Mouse (Mus musculus) thymus, adult 18-20 months (tissue): ENCODE results near the gene Apoc4.
A peak's percentile ranks its signal among the peaks of the same experiment; 100 is the strongest.
"Not testable (repeated sequence)": the region's sequence is repeated elsewhere in the genome, so short reads cannot be mapped to it uniquely, and the experiment has no call there.

Source experiments
- DNase-seq, 2 experiments: peaks; one replicate each; pipeline ENCODE4 v3.0.0; 2022; ENCODE audit warnings: mixed read lengths in 2 of 2

Gene Apoc4

DNA sequence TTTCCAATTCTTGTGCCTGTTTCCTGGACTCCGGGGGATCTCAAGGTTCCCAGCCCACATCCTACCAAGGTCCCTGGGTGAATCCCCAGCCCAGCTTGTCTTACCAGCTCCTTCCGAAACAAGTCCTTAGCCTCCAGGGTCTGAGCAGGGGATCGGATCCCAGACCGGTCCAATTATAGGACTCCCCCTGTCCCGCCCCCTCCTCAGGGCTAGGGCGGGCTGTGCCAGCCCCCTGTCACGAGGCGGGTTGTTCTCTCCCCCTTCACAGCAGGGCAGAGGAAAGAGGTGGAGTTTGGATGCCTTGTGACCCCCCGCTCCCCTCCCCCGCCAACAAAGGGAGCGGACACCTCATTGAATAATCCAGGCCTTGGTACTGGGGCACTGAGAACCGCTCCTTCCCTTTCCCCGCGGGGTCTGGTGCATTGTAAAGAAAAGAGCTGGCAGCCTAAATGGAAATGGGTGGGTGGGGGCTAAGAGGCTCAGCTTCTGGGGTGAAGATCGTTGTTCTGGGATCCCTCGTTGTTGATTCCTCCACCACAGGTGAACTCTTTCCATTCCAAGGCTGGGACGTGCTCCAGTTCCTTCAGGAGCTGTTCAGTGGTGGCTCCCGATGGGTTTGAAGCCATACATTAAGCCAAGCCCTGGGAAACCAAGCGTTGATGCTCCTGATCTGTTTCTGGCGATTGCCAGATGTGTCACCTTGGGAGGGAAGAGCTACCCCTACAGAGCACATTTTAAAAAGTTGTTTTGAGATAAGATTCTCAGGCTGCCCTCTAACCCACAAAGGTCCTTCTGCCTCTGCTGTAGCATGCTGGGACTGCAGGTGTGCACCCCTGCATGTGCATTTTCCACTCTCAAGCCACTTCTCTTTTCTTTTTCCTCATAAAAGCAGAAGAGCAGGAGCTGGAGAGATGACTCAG, 17.9 kb upstream of the Apoc4 start, which contains the start of gene Apoe:
Gene Apoe, minus strand, starts transcription at position 282 of the 920 bp plus-strand sequence.
- peak; percentile 22 to 37 for DNase-seq

DNA sequence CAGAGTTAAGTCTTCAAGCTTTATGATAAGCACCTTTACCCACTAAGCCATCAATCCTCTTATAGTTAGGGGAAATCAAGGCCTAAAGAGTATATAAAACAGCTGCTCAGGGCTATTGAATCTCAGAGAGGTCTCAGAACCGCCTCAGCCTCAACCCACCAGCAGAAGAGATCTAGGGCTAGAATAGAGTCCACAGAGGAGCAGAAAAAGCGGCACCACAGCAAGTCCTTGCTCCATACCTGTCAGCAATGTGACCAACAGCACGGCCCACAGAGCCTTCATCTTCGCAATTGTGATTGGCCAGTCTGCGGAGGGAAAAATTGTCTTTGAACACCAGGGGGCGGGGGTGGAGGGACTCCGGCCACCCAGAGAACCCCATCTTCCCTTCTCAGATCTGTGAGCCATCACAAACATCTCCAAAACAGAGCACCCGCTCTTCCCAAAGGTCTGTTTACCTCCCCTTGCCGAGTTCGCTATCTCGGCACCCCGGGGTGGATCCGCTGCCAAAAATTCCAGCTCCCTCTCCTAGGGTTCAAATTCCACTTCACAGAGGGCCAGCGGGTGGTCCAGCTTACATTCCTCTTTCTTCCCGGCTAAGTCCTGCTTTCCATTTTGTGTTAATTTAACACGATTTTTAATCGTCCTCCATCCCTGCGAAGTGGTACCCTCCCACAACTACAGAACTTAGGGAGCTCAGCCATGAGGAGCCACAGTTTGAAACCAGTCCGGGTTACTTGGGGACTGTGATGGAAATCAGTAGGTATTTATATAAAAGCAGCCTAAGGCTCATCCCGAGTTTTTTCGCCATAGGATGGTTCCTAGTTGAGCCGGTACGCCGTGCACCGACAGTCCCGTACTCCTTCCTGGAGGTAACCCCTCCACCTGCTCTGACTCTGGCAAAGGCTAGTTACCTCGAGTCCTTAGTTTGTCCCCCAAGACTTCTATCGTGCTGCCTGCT, 16.9 kb upstream of the Apoc4 start:
- no peak for DNase-seq

DNA sequence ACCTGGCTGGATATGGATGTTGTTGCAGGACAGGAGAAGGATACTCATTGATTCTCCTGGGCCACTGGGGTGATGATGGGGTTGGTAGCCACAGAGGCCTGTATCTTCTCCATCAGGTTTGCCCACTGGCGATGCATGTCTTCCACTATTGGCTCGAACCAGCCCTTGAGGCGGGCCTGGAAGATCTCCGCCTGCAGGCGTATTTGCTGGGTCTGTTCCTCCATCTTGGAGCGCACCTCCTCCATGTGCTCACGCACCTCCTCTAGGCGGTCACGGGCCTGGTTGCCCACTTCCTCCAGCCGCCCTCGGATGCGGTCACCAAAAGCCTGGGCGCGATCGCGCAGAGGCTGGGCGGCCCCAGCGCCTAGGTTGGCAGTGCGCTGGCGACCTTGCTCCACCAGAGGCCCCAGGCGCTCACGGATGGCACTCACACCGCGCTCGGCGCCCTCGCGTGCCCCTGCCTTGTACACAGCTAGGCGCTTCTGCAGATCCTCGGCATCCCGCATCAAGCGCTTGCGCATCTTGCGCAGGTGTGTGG, 15.1 kb upstream of the Apoc4 start:
- no peak for DNase-seq

DNA sequence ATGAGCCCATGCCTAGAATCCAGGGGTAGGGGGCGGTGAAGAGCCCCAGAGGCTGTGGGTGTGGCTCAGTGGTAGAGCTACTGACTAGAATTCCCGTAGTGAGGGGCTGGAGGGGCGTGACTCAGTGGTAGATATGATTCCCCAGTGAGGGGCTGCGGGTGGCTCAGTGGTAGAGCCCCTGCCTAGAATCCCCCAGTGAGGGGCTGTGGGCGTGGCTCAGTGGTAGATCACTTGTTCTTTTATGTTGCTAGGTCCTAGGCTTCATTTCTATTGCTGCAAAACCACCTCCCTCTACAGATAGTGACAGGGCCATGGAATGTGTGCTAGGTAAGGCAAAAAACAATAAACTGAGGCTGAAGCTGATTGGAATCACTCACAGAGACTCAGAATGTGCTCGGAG, 14.6 kb upstream of the Apoc4 start:
- no peak for DNase-seq

DNA sequence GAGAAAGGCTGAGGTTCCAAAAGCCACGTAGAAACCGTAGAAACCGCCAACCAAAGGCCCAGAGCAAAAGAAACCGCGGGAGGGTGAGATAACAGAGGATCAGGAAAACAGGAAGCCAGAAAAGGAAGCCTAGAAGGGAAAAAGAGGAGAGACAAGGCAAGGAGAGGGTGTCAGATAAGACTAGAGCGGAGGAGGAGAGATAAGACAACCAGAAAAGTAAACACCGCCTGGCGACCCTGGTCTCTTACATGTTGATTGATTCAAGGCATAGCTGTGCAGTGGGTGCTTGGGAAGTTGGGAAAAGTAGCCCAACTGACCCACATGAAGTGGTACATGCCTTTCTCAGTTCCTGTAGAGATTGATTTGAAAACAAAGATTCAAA, 13.9 kb upstream of the Apoc4 start:
- no peak for DNase-seq

DNA sequence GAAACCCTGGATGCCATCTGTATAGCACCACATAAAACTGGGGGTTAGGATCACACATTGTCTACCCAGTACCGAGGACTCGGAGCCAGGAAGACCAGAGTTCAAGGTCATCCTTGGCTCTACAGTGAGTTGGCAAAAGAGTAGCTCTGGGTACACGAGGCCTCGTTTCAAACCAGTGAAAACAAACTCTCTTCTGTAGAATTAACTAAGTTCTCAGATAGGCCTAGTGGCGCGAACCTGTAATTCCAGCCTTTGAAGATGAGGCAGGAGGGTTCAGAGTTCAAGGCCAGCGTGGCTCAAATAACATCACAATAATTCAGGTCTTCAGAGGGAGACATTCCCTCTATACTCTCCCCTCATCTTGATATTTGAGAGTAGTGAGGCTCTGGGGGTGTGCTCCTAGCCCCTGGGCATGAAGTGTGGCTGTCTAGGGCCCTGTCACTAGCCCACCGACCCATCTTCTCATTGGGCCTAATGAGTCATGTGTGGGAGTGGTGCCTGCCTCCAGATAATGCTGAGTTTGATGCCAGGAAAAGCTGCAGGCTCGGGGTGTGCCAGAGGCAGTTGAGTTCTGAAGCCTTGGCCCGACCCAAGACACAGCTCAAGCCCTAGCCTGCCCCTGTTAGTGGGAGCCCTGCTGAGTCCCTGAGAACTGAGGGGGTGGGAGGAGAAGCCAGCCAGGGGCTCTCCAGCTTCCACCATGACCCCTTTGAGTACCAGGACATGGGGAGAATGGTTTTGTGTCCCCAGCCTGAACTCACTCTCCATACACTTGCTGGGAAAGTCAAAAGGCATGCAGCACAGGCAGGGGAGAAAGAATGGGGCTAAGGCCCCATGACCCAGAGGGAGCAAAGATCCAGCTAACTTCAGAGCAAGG, 13.3 kb upstream of the Apoc4 start:
- DNase-seq: no peak

DNA sequence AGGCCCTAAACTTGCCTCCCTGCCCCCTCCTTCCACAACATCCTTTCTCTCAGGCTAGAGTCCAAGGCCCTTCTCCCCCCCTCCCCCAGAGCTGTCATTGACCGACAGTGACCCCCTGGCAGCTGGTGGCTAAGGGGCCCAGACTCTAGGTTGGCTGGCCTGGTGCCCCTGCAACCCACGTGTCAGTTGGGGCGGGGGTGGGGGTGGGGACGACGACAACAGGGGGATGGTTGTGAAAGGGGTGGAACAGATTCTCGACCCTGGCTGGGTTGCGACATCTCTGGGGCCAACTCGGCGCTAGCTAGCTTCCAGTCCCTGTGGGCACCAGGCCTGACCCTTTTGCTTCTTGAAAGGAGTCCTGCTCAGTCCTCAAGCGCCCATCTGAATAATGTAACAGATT, 12.1 kb upstream of the Apoc4 start:
- no peak for DNase-seq

DNA sequence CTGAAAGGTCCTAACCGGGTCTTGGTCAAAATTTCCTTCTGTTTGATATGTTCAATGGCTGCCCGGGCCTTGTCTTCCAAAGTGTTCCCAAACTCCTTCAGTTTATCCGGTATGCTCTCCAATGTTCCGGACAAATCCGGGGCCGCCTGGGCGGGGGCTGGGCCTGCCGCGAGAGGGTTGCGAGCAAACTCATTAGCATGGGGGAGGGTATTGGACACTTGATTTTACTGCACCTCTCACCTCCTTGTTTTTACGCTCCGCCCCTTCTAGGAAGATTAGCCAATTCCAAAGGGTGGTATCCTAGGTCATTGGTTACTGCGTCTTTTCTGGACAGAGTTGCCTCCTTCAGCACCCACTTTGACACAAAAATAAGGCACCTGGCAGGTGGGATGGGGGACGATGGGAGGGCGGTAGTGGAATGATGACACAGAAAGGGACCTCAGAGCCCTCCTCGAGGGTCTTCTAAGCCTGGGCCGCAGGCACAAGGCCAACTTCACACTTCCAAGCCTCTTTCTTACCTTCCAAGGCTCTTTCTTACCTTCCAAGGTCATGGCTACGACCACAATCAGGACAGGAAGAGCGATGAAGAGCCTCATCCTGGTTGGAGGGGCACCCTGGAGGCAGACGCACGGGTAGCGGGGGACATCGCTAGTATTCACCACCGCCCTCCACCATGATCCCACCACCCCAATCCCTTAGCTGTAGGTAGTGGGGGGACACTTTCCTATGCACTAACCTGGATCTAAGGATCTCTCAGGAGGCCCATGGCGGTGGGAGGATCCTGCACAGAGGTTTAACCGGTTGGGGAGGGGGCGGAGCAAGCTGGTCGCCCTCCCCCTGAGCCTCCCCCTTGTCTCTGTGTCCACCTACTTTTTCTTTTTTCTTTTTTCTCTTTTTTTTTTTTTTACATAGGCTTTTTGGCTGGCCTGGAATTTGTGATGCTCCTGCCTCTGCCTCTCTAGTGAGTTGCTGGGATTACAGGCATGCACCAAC, 10.9 kb upstream of the Apoc4 start, which contains the start of gene Apoc1:
Gene Apoc1, minus strand, starts transcription at position 788 of the 993 bp plus-strand sequence.
- DNase-seq: no peak

DNA sequence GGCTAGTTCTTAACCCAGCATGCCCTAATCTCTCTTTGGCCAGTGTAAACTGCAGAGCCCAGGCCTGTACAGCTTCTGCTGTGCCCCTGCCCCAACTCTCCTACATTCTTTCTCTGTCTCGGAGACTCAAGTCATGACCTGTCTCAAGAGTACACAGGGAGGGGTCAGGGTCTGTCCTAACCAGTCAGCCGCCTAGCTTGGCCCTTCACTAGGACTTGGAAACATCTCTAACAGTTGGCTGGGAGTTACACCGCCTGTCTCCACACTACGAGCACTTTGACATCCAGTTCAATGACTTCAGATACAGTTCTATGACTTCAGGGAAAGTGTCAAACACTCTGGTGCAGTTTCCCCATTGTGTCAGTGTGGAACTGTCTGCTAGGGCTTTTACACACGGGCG, 10.2 kb upstream of the Apoc4 start:
- DNase-seq: no peak

DNA sequence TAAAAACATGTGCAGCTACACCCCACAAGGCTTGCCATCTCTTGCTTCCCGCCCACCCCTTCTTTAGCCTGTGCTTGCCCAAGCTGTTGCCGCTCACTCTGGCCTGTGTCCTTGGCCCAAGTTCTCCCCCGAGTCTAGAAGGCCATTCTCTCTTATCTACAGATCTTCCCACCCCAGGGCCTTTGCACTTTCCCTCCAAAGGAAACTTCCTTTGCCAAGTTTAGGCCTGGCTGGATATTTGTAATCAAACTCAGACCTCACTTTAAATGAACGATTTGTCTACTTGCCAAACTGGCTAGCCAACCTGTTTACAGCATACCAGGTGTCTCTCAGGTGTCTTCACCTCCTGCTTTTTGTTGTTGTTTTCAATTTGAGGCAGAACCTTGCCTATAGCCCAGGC, 9.6 kb upstream of the Apoc4 start:
- DNase-seq: no peak

DNA sequence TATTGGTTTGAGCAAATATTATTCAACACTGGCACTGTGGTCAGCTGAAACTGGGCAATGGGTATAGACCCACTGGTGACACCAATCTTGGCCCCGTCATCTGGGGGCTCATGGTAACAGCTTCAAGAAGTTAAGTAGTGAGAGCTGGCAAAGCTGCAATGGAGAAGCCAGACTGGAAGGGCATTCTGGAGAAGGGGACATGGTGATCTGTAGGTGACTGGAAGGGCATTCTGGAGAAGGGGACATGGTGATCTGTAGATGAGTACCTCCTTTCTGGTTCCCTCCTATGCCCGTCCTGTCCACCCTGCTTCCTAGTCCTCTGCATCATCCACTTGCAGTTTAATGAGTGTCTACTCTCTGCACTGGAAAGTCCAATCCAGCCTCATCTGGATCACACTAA, 7.3 kb upstream of the Apoc4 start:
- DNase-seq: no peak

DNA sequence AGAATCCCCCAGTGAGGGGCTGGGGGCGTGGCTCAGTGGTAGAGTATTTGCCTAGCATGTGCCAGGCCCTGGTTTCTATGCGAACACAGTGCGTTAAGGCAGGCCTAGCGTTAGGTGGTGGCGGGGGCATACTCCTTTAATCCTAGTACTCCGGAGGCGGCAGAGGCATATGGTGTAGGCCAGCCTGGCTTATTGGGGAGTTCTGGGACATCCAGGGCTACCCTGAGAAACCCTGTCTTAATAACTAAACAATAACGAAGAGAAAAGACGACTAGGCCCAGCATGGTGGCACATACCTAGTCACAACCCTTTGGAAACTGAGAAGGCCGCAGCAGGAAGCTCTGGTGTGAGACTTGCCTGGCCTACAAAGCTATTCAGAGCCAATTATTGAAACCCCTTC, 6.8 kb upstream of the Apoc4 start:
- DNase-seq: no peak

DNA sequence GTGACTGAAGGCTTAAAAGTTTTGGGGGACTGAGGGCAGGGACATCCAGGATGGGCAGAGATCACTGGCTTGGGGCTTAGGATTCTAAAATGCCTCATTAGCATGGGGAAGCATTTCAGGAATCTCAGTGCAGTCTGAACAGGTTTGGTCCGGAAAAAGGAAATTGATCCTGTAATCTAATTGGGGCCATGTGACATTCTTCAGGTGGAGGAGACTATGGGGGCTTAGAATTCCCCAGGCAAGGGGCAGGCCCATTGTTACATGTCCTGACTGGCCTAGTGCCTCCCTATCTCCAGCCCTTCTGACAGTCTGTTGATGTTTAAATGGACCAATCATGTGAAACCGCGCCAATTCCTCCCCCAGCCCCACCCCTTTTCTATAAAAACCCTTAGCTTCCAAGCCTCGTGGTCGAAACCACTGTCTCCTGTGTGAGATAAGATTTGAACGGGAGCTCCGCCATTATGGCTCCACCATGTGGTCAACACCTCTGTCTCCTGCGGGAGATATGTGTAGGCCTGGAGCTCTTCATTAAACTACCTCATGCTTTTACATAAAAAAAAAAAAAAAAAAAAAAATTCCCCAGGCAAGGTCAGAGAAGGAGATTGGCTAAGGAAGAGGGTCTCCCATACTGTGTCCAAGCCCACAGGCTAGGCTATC, 5.8 kb upstream of the Apoc4 start:
- not testable (repeated sequence) for DNase-seq

DNA sequence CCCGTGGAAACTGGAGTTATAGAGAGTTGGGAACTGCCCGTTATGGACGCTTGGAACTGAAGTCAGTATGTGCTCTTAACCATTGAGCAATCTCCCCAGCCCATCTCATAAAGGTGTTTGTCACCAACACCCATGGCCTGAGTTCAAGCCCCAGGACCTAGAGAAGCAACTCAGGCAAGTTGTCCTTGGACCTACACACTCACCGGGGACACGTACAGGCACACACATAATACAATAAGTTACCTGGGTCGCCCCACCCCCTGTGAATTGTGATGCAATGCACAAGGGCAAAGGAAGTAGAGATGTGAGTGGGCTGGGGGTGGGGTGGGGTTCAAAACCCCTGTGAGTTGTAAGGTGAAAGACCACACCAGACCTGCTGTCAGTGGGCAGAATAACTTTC, 5.2 kb upstream of the Apoc4 start:
- DNase-seq: no peak

DNA sequence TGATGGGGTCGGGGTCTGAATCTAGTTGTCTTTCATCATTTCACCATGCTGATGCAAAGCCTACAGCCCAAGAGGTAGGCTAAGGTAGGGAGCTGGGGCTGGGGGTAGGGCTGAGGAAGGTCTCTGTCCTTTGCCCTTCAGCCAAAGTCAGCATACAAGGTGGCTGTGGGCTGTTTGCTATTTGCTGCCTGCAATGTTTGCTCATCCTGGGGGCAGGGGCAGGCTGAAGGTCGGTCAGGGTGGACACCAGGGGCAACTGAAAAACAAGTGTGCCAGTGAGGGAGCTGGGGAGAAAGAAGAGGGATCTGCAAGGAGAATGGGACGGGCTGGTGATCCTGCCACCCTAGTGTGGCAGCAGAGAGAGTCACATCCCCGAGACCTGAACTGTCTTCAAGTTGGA, 4.1 kb upstream of the Apoc4 start:
- DNase-seq: no peak

DNA sequence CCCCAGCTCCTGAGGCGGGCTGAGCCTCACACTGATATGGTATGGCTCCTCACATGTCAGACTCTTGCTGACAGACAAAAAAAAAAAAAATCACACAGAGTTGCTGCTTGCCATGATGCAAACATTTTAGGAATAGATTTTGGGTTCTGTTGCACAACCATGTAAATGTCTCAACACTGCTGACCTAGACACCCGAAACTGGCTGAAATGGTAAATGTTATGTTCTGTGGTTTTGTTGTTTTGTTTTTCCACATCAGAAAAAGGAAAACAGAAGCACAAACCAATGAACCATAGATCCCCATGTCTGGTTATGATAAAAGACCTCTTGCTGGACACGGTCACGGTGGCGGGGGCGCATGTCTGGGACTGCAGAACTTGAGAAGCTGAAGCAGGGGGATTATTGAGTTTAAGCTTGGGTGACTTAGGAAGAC, 2.5 kb upstream of the Apoc4 start:
- DNase-seq: no peak

DNA sequence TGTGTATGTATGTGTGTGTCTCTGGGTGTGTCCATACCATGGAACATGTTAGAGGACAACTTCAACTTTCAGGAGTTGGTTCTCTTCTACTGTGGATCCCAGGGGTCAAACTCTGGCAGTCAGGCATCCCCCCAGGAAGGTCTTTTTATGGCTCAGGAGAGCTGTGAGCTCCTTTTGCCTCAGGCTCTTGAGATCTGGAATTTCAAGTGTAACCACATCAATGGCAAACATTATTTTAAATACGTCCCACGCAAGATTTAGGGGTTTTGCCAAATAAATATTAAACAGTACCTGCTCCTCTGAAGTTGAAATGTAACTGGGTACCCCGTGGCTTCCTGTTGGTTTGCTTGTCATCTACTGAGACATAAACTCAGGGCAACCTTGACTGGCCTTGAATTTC, 1.7 kb upstream of the Apoc4 start:
- DNase-seq: no peak

DNA sequence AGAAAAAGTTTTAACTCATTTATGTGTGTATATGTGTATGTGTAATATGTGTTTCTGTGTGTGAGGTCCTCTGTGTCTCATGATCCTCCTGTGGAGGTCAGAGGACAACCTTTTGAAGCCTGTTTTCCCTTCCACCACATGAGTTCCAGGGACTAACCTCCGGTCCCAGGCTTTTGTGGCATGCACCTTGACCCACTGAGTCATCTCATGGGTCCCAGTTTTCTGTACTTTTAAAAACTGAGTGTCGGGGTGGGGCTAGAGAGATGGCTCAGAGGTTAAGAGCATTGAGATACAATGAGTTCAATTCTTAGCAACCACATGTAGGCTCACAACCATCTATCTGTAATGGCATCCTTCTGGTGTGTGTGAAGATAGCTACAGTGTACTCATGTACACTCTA, 577 bp downstream of the Apoc4 start:
- DNase-seq: no peak

DNA sequence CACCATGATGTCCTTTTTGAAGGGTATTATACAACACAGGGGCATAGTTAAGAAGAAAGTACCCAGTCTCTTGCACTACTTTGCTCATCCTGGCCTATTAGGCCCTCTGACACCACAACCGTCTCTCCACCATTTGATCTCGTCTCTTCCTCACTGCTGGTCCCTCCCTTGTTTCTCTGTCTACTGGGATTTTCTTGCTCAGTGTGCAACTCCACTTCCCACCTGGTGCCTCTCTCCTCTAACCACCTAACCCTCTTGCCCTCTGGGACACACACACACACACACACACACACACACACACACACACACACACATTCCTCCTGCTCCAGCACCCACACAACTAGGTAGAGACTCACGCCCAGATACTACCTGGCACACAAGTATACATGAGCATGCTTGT, 2.4 kb downstream of the Apoc4 start:
- no peak for DNase-seq

DNA sequence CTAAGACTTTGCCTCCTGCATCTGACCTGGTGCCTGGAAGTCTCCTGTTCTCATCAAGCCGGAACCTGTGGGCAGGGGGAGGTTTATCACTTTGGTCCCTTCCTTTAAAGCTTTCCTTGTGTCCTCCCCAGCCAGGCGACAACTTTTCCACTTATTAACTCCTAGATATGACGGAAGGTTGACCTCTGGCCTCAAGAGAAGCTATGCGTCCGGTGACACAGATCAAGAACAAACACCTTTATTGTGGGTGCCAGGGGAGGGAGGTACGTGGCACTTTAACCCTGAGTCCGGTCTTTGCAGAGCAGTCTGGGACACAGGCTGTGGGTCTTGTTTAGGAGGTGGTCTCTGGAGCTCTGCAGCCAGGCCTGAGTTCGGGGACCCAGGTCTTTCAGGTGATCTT, 3.4 kb downstream of the Apoc4 start, which contains the start of gene Apoc2:
Gene Apoc2, minus strand, starts transcription at position 70 of the 400 bp plus-strand sequence.
- no peak for DNase-seq
